Mouse (Mus musculus): ENCODE data around the gene Arl4a. TPM values are rescaled to one million over a fixed set of nuclear protein-coding genes. Genes with fewer than 3 reads are reported as not detected.
A peak's percentile ranks its signal among the peaks of the same experiment; 100 is the strongest.

The Arl4a gene
- polyA plus RNA-seq, 1 experiment from 2014 or later, result 98.1 TPM

- H3K4me2 ChIP-seq (ENCODE audit: low read length), result peak overlapping the region; percentile 82
- under 1% methylated on average over 35 of the region's 60 CpGs for WGBS
- peaks cover 6% of the 10 kb centered on the region; the same call in 1 of the 2 replicates for H3K4me1 ChIP-seq (ENCODE audit: control insufficient read depth, insufficient read depth, low read length)
- no peaks in the 10 kb centered on the region for H3K27me3 ChIP-seq (replicated peaks; ENCODE audit: control insufficient read depth, insufficient read depth, low read length)
- H3K36me3 ChIP-seq (ENCODE audit: control insufficient read depth, insufficient read depth, low read length), result no peaks in the 10 kb centered on the region
- ATAC-seq, result peak; percentile 98
- DNase-seq (ENCODE audit: low spot score), result peak; percentile 98
- H3K27ac ChIP-seq (ENCODE audit: low read depth, low read length), result peak overlapping the region; percentile 93
- no peaks in the 10 kb centered on the region for H3K9me3 ChIP-seq (replicated peaks; ENCODE audit: control insufficient read depth, low read length)
- peak overlapping the region; percentile 82 for H3K9ac ChIP-seq (ENCODE audit: low read length)
- peak overlapping the region; percentile 90 for H3K4me3 ChIP-seq (ENCODE audit: low read depth, low read length)
Measured at GRCm38 (mm10) chr12:40037226-40037813, 505 bp downstream of the Arl4a start.

- ATAC-seq, result no peak
- no peak for DNase-seq (ENCODE audit: low spot score)
- Histone ChIP-seq H3K27ac (ENCODE audit: low read depth, low read length) (peak overlapping the region; percentile 93; the same call in 1 of the 2 replicates), H3K27me3 (replicated peaks; ENCODE audit: control insufficient read depth, insufficient read depth, low read length) (no peaks in the 10 kb centered on the region), H3K4me2 (ENCODE audit: low read length) (peak overlapping the region; percentile 82), H3K9ac (ENCODE audit: low read length) (peak overlapping the region; percentile 82), H3K4me1 (ENCODE audit: control insufficient read depth, insufficient read depth, low read length) (peaks cover 6% of the 10 kb centered on the region; the same call in 1 of the 2 replicates), H3K9me3 (replicated peaks; ENCODE audit: control insufficient read depth, low read length) (no peaks in the 10 kb centered on the region), H3K4me3 (ENCODE audit: low read depth, low read length) (peak overlapping the region; percentile 90), H3K36me3 (ENCODE audit: control insufficient read depth, insufficient read depth, low read length) (no peaks in the 10 kb centered on the region)
- WGBS, result 7% methylated on average over 11 of the region's 11 CpGs
Measured at GRCm38 (mm10) chr12:40036666-40037065, 1.2 kb downstream of the Arl4a start.

- H3K4me2 ChIP-seq (ENCODE audit: low read length), result peak overlapping the region; percentile 82
- WGBS, result 62% methylated on average over 4 of the region's 4 CpGs
- H3K36me3 ChIP-seq (ENCODE audit: control insufficient read depth, insufficient read depth, low read length), result no peaks in the 10 kb centered on the region
- H3K4me1 ChIP-seq (ENCODE audit: control insufficient read depth, insufficient read depth, low read length), result peaks cover 6% of the 10 kb centered on the region; the same call in 1 of the 2 replicates
- H3K27me3 ChIP-seq (replicated peaks; ENCODE audit: control insufficient read depth, insufficient read depth, low read length), result no peaks in the 10 kb centered on the region
- no peak for ATAC-seq
- H3K4me3 ChIP-seq (ENCODE audit: low read depth, low read length), result peak overlapping the region; percentile 90
- H3K9me3 ChIP-seq (replicated peaks; ENCODE audit: control insufficient read depth, low read length), result no peaks in the 10 kb centered on the region
- H3K27ac ChIP-seq (ENCODE audit: low read depth, low read length), result no peak overlapping the region
- DNase-seq (ENCODE audit: low spot score), result no peak
- no peak overlapping the region; the same call in 1 of the 2 replicates for H3K9ac ChIP-seq (ENCODE audit: low read length)
Measured at GRCm38 (mm10) chr12:40035506-40035905, 2.3 kb downstream of the Arl4a start.

GRCm38 (mm10) chr12:40029201-40029600 is 8.6 kb downstream of the Arl4a start:
- Histone ChIP-seq H3K4me3 (ENCODE audit: low read depth, low read length) (no peak overlapping the region), H3K27ac (ENCODE audit: low read depth, low read length) (no peak overlapping the region), H3K9me3 (replicated peaks; ENCODE audit: control insufficient read depth, low read length) (no peaks in the 10 kb centered on the region), H3K4me1 (ENCODE audit: control insufficient read depth, insufficient read depth, low read length) (no peaks in the 10 kb centered on the region), H3K27me3 (replicated peaks; ENCODE audit: control insufficient read depth, insufficient read depth, low read length) (no peaks in the 10 kb centered on the region), H3K36me3 (ENCODE audit: control insufficient read depth, insufficient read depth, low read length) (no peaks in the 10 kb centered on the region), H3K9ac (ENCODE audit: low read length) (no peak overlapping the region), H3K4me2 (ENCODE audit: low read length) (no peak overlapping the region)
- DNase-seq (ENCODE audit: low spot score) (no peak), ATAC-seq (no peak)
- WGBS, result 89% methylated on average over 4 of the region's 4 CpGs

GRCm38 (mm10) chr12:40027846-40028245 is 10.0 kb downstream of the Arl4a start:
- DNase-seq (ENCODE audit: low spot score), result no peak
- Histone ChIP-seq H3K4me1 (ENCODE audit: control insufficient read depth, insufficient read depth, low read length) (no peaks in the 10 kb centered on the region), H3K27ac (ENCODE audit: low read depth, low read length) (no peak overlapping the region), H3K9me3 (replicated peaks; ENCODE audit: control insufficient read depth, low read length) (no peaks in the 10 kb centered on the region), H3K4me2 (ENCODE audit: low read length) (no peak overlapping the region), H3K4me3 (ENCODE audit: low read depth, low read length) (no peak overlapping the region), H3K9ac (ENCODE audit: low read length) (no peak overlapping the region), H3K36me3 (ENCODE audit: control insufficient read depth, insufficient read depth, low read length) (no peaks in the 10 kb centered on the region), H3K27me3 (replicated peaks; ENCODE audit: control insufficient read depth, insufficient read depth, low read length) (no peaks in the 10 kb centered on the region)
- WGBS, result 84% methylated on average over 3 of the region's 3 CpGs
- ATAC-seq, result no peak

GRCm38 (mm10) chr12:40027444-40027843 is 10.4 kb downstream of the Arl4a start:
- ATAC-seq (no peak), DNase-seq (ENCODE audit: low spot score) (no peak)
- Histone ChIP-seq H3K4me3 (ENCODE audit: low read depth, low read length) (no peak overlapping the region), H3K27ac (ENCODE audit: low read depth, low read length) (no peak overlapping the region), H3K9ac (ENCODE audit: low read length) (no peak overlapping the region), H3K27me3 (replicated peaks; ENCODE audit: control insufficient read depth, insufficient read depth, low read length) (no peaks in the 10 kb centered on the region), H3K36me3 (ENCODE audit: control insufficient read depth, insufficient read depth, low read length) (no peaks in the 10 kb centered on the region), H3K4me1 (ENCODE audit: control insufficient read depth, insufficient read depth, low read length) (no peaks in the 10 kb centered on the region), H3K4me2 (ENCODE audit: low read length) (no peak overlapping the region), H3K9me3 (replicated peaks; ENCODE audit: control insufficient read depth, low read length) (no peaks in the 10 kb centered on the region)
- WGBS, result 88% methylated on average over 3 of the region's 3 CpGs

- Histone ChIP-seq H3K4me3 (ENCODE audit: low read depth, low read length) (no peak overlapping the region), H3K27me3 (replicated peaks; ENCODE audit: control insufficient read depth, insufficient read depth, low read length) (no peaks in the 10 kb centered on the region), H3K9ac (ENCODE audit: low read length) (no peak overlapping the region), H3K9me3 (replicated peaks; ENCODE audit: control insufficient read depth, low read length) (no peaks in the 10 kb centered on the region), H3K36me3 (ENCODE audit: control insufficient read depth, insufficient read depth, low read length) (no peaks in the 10 kb centered on the region), H3K4me2 (ENCODE audit: low read length) (no peak overlapping the region), H3K4me1 (ENCODE audit: control insufficient read depth, insufficient read depth, low read length) (no peaks in the 10 kb centered on the region), H3K27ac (ENCODE audit: low read depth, low read length) (no peak overlapping the region)
- DNase-seq (ENCODE audit: low spot score) (no peak), ATAC-seq (no peak)
- 85% methylated on average over 2 of the region's 2 CpGs for WGBS
Measured at GRCm38 (mm10) chr12:40023918-40024317, 13.9 kb downstream of the Arl4a start.

GRCm38 (mm10) chr12:40023014-40023642 is 14.7 kb downstream of the Arl4a start:
- Histone ChIP-seq H3K9me3 (replicated peaks; ENCODE audit: control insufficient read depth, low read length) (no peaks in the 10 kb centered on the region), H3K27me3 (replicated peaks; ENCODE audit: control insufficient read depth, insufficient read depth, low read length) (no peaks in the 10 kb centered on the region), H3K4me3 (ENCODE audit: low read depth, low read length) (no peak overlapping the region), H3K9ac (ENCODE audit: low read length) (no peak overlapping the region), H3K4me1 (ENCODE audit: control insufficient read depth, insufficient read depth, low read length) (no peaks in the 10 kb centered on the region), H3K27ac (ENCODE audit: low read depth, low read length) (no peak overlapping the region), H3K4me2 (ENCODE audit: low read length) (no peak overlapping the region), H3K36me3 (ENCODE audit: control insufficient read depth, insufficient read depth, low read length) (no peaks in the 10 kb centered on the region)
- WGBS, result 87% methylated on average over 3 of the region's 3 CpGs
- no peak for DNase-seq (ENCODE audit: low spot score)
- no peak for ATAC-seq

- no peaks in the 10 kb centered on the region for H3K9me3 ChIP-seq (replicated peaks; ENCODE audit: control insufficient read depth, low read length)
- no peaks in the 10 kb centered on the region for H3K4me1 ChIP-seq (ENCODE audit: control insufficient read depth, insufficient read depth, low read length)
- ATAC-seq, result no peak
- no peak for DNase-seq (ENCODE audit: low spot score)
- no peak overlapping the region for H3K4me2 ChIP-seq (ENCODE audit: low read length)
- no peak overlapping the region for H3K27ac ChIP-seq (ENCODE audit: low read depth, low read length)
- H3K4me3 ChIP-seq (ENCODE audit: low read depth, low read length), result no peak overlapping the region
- WGBS, result 69% methylated on average over 3 of the region's 3 CpGs
- H3K36me3 ChIP-seq (ENCODE audit: control insufficient read depth, insufficient read depth, low read length), result no peaks in the 10 kb centered on the region
- no peak overlapping the region for H3K9ac ChIP-seq (ENCODE audit: low read length)
- H3K27me3 ChIP-seq (replicated peaks; ENCODE audit: control insufficient read depth, insufficient read depth, low read length), result no peaks in the 10 kb centered on the region
Measured at GRCm38 (mm10) chr12:40022344-40022743, 15.5 kb downstream of the Arl4a start.
